Mouse (Mus musculus) E14TG2a.4 (cell line): ENCODE measurements at regions not wholly inside any gene's neighbourhood (a gene's known extent, or its start where the extent isn't known, plus 50 kb on each side); places are given as distances from the start of the nearest gene placed in this dataset.
A peak's percentile ranks its signal among the peaks of the same experiment; 100 is the strongest.

Source experiments
- H3K27me3 ChIP-seq: 2 replicates; pipeline ENCODE4 v1.6.1; 2014; ENCODE audit warnings: low read length, control low read depth; ENCODE audit not compliant: insufficient read depth
- H3K36me3 ChIP-seq: 2 replicates; pipeline ENCODE4 v1.6.1; 2014; ENCODE audit warnings: low read length, control low read depth; ENCODE audit not compliant: insufficient read depth
- H3K4me1 ChIP-seq: replicated peaks from 2 replicates; pipeline ENCODE4 v1.6.1; 2014; ENCODE audit warnings: low read depth, low read length, control low read depth
- H3K4me3 ChIP-seq: replicated peaks from 2 replicates; pipeline ENCODE4 v1.5.1; 2014; ENCODE audit warnings: mild to moderate bottlenecking, low read length
- H3K9me3 ChIP-seq: 2 replicates; pipeline ENCODE4 v1.6.1; 2014; ENCODE audit warnings: low read length, control low read depth
- CTCF ChIP-seq: conservative IDR thresholded peaks from 2 replicates; pipeline ENCODE4 v1.5.1; 2014; ENCODE audit warnings: low read length
- NANOG ChIP-seq: IDR thresholded peaks from 2 replicates; pipeline ENCODE4 v1.6.1; 2014; ENCODE audit warnings: borderline replicate concordance, low read length, mixed read lengths
- POU5F1 ChIP-seq: IDR thresholded peaks from 2 replicates; pipeline ENCODE4 v1.6.1; 2014; ENCODE audit warnings: low read length, borderline replicate concordance

- Histone ChIP-seq H3K36me3 (no peaks in the 10 kb centered on the region), H3K4me1 (no peaks in the 10 kb centered on the region), H3K4me3 (no peak overlapping the region), H3K9me3 (no peaks in the 10 kb centered on the region), H3K27me3 (no peaks in the 10 kb centered on the region)
- TF ChIP-seq POU5F1, result no peak
- no peak for TF ChIP-seq NANOG
- TF ChIP-seq CTCF, result no peak
These were observed 478.9 kb downstream of the Plcl1 start for GRCm38 (mm10) chr1:55884576-55884975.

DNA sequence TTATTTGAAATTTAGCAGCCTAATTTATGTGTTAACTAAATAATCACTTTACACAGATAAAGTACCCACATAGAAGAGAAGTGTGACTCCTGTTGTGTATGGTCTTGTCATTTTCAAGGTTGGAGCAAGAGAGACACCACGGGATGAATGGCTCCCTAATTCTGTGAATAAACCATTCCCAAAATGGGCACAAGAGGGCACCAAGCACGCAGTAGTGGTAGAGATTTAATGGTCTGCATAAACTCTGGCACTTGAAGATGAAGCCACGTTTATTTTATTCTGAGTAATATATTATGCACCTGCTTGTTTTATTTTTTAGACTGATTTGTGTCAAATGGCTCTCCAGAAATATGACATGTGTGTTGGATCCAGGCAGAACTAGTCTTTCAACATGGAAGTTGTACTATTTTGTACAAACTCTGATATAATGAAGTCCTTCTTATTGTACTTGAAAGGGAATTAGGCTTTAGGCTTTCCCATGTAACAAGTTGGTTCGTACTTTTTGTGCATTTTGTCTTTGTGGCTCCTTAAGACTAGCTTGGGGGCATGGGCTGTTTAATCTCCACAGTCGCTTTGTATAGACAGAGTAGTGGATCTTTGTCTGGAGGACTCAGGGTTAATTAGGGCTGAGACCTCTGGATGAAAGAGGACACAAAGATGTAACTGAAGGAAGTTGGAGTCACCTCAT lies 480.8 kb downstream of the Plcl1 start:
- Histone ChIP-seq H3K4me3 (no peak overlapping the region), H3K4me1 (no peaks in the 10 kb centered on the region), H3K27me3 (no peaks in the 10 kb centered on the region), H3K9me3 (no peaks in the 10 kb centered on the region), H3K36me3 (no peaks in the 10 kb centered on the region)
- TF ChIP-seq CTCF, result peak; percentile 42
- no peak for TF ChIP-seq NANOG
- no peak for TF ChIP-seq POU5F1

- H3K36me3 ChIP-seq, result no peaks in the 10 kb centered on the region
- H3K4me1 ChIP-seq, result no peaks in the 10 kb centered on the region
These were observed 481.7 kb downstream of the Plcl1 start for GRCm38 (mm10) chr1:55887386-55887785.

GRCm38 (mm10) chr1:55888711-55889366 lies 483.1 kb downstream of the Plcl1 start:
- Histone ChIP-seq H3K27me3 (no peaks in the 10 kb centered on the region), H3K9me3 (no peaks in the 10 kb centered on the region), H3K4me1 (no peaks in the 10 kb centered on the region), H3K36me3 (no peaks in the 10 kb centered on the region), H3K4me3 (no peak overlapping the region)
- TF ChIP-seq POU5F1 (no peak), NANOG (no peak), CTCF (no peak)

More at GRCm38 (mm10) chr1:55887386-55887785, 481.7 kb downstream of the Plcl1 start:
- TF ChIP-seq POU5F1, result no peak
- TF ChIP-seq CTCF, result no peak
- no peak for TF ChIP-seq NANOG
- Histone ChIP-seq H3K27me3 (no peaks in the 10 kb centered on the region), H3K4me3 (no peak overlapping the region), H3K9me3 (no peaks in the 10 kb centered on the region)

DNA sequence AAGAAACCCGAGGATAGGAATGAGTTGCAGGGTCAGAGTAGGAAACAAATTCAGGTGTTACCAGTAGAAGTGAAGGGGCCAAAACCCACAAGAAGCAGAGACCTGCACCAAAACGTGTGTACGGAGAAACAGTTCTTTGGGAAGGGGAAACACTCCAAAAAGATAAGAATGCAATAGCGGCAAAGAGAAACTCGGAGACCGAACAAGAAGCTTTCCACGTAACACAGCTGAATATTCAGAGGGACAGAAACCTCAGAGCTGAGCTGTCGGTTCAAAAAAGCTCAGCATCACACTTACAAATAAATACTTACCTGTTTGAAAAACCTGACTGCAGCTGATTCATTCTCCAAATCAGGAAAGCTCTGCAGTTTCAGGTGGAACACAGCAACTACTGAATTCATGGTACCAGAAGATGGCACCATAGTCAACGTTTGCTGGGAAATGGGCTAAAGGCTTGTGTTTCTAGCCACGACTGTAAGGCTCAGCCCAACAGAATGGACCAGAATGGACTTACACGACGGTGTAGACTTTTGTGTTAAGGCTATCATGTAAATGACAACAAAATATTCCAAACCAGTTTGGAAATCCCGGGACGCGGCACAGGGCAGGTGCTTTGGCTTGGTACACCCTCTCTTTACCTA lies 484.9 kb downstream of the Plcl1 start:
- Histone ChIP-seq H3K4me1 (no peaks in the 10 kb centered on the region), H3K27me3 (no peaks in the 10 kb centered on the region), H3K9me3 (no peaks in the 10 kb centered on the region), H3K36me3 (no peaks in the 10 kb centered on the region), H3K4me3 (no peak overlapping the region)
- TF ChIP-seq POU5F1 (no peak), NANOG (no peak), CTCF (no peak)

DNA sequence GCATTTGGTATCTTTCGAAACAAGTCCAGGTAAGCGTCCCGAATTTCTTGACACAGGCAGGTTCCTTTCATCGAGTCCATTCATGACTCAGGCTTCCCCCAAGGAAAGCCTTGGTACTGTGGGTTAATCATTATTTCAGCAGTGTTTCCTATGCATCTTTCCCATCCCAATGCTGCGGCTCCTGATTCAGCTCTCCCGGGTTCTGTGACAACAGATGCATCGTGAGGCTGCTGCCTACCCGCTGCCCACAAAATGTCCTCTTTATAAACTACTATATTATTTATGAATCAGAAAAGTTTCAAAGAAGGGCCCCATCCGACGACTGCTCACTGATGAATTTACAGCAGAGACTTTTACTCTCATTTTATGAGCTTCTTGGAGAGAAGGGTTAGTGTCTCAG lies 486.2 kb downstream of the Plcl1 start:
- no peak overlapping the region for H3K4me3 ChIP-seq
- H3K36me3 ChIP-seq, result no peaks in the 10 kb centered on the region
- no peaks in the 10 kb centered on the region for H3K27me3 ChIP-seq
- no peaks in the 10 kb centered on the region for H3K9me3 ChIP-seq
- TF ChIP-seq NANOG, result no peak
- H3K4me1 ChIP-seq, result no peaks in the 10 kb centered on the region

GRCm38 (mm10) chr1:55897572-55897971 lies 491.9 kb downstream of the Plcl1 start:
- no peaks in the 10 kb centered on the region for H3K9me3 ChIP-seq
- TF ChIP-seq POU5F1, result no peak
- TF ChIP-seq NANOG, result no peak
- TF ChIP-seq CTCF, result no peak
- no peak overlapping the region for H3K4me3 ChIP-seq
- no peaks in the 10 kb centered on the region for H3K36me3 ChIP-seq
- H3K27me3 ChIP-seq, result no peaks in the 10 kb centered on the region
- H3K4me1 ChIP-seq, result no peaks in the 10 kb centered on the region

GRCm38 (mm10) chr1:55898031-55898430 lies 492.3 kb downstream of the Plcl1 start:
- Histone ChIP-seq H3K9me3 (no peaks in the 10 kb centered on the region), H3K4me1 (no peaks in the 10 kb centered on the region), H3K4me3 (no peak overlapping the region), H3K27me3 (no peaks in the 10 kb centered on the region), H3K36me3 (no peaks in the 10 kb centered on the region)
- no peak for TF ChIP-seq CTCF
- no peak for TF ChIP-seq NANOG
- no peak for TF ChIP-seq POU5F1
